Mouse (Mus musculus) stomach, embryonic 14.5 days (tissue): ENCODE results near the gene Zfp174. TPM values are rescaled to one million over a fixed set of nuclear protein-coding genes. Genes with fewer than 3 reads are reported as not detected.

ENCODE experiments used
- ATAC-seq: fragments of 200-750 bp; cut with Nextera tagmentation; 2 replicates; pipeline ENCODE4 v1.8.0; 2017; ENCODE audit warnings: low read depth, moderate TSS enrichment; ENCODE audit not compliant: insufficient number of reproducible peaks, insufficient read depth, low FRiP score
- H3K27ac ChIP-seq: fragments of 300-500 bp; sonication (generic); 2 replicates; pipeline ENCODE4 v1.5.1; 2014; ENCODE audit warnings: mild to moderate bottlenecking, low read length, moderate library complexity, mixed read lengths
- H3K27me3 ChIP-seq: fragments of 300-500 bp; sonication (generic); 2 replicates; pipeline ENCODE4 v1.6.1; 2014; ENCODE audit warnings: low read length, control low read depth, mixed read lengths; ENCODE audit not compliant: control insufficient read depth, insufficient read depth
- H3K36me3 ChIP-seq: fragments of 300-500 bp; sonication (generic); 2 replicates; pipeline ENCODE4 v1.6.1; 2014; ENCODE audit warnings: mild to moderate bottlenecking, control low read depth, low read length, moderate library complexity, mixed read lengths; ENCODE audit not compliant: control insufficient read depth, insufficient read depth
- H3K4me1 ChIP-seq: fragments of 300-500 bp; sonication (generic); 2 replicates; pipeline ENCODE4 v1.6.1; 2014; ENCODE audit warnings: low read length, control low read depth, mixed read lengths; ENCODE audit not compliant: control insufficient read depth, insufficient read depth
- H3K4me2 ChIP-seq: fragments of 300-500 bp; sonication (generic); replicated peaks from 2 replicates; pipeline ENCODE4 v1.6.1; 2014; ENCODE audit warnings: low read depth, low read length, control low read depth
- H3K4me3 ChIP-seq: fragments of 300-500 bp; sonication (generic); 2 replicates; pipeline ENCODE4 v1.5.1; 2014; ENCODE audit warnings: low read depth, low read length, control low read depth
- H3K9ac ChIP-seq: fragments of 300-500 bp; sonication (generic); replicated peaks from 2 replicates; pipeline ENCODE4 v1.6.1; 2014; ENCODE audit warnings: low read depth, mild to moderate bottlenecking, control low read depth, low read length, moderate library complexity, mixed read lengths
- H3K9me3 ChIP-seq: fragments of 300-500 bp; sonication (generic); 2 replicates; pipeline ENCODE4 v1.6.1; 2016; ENCODE audit warnings: low read depth, low read length, control low read depth; ENCODE audit not compliant: control insufficient read depth
- WGBS: fragments of 180-500 bp; shearing (Covaris S2); extraction: QIAGEN DNeasy Blood & Tissue Kit; methylation state at CpG from one replicate; pipeline ENCODE4 v1.1.7; 2014; 5-methylcytosine and 5-hydroxymethylcytosine counted together
- polyA plus RNA-seq: library from polyadenylated mRNA; unstranded; fragments of >200 nt; fragmentation: Nextera tagmentation; extraction: Ambion mirVana; gene quantifications from 2 replicates; pipeline ENCODE4 v1.2.1, GENCODE M21; 2014

Gene Zfp174
- polyA plus RNA-seq, 1 experiment from 2014 or later = 1.7 TPM

DNA sequence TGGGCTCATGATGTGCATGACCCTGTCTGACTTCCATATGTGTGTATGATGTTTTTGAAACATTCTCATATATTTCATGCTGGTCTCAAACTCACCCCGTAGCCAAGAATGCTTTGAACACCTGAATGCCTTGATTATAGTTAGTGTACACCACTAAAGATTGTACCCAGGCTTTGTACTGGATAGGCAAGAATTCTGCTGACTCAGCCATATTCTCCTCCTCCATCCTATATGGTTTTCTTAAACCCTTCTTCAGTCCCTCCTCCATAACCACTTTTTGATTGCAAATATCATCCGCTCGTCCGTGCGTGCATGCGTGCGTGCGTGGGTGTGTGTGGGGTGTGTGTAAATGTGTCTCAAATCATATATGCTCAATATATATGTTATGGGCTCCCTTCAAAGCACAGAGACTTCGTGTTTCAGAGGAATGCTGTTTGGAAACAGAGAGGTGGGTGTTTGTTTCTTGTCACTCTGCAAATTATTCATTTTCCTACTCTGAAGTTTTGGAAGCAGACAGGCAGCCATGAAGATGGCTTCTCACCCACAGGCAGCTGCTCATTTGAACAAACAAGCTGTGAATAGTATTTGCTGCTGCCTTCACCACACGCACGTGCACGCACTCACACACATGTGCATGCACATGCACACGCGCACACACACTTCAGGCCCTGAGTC lies 44.7 kb downstream of the Zfp174 start:
- no peak overlapping the region for H3K9ac ChIP-seq
- ATAC-seq = no peak
- H3K36me3 ChIP-seq = no peaks in the 10 kb centered on the region
- no peaks in the 10 kb centered on the region for H3K4me1 ChIP-seq
- no peak overlapping the region for H3K27ac ChIP-seq
- no peak overlapping the region for H3K4me3 ChIP-seq
- H3K27me3 ChIP-seq = no peaks in the 10 kb centered on the region
- H3K9me3 ChIP-seq = no peaks in the 10 kb centered on the region
- no peak overlapping the region for H3K4me2 ChIP-seq
- 91% methylated on average over 14 of the region's 14 CpGs for WGBS

DNA sequence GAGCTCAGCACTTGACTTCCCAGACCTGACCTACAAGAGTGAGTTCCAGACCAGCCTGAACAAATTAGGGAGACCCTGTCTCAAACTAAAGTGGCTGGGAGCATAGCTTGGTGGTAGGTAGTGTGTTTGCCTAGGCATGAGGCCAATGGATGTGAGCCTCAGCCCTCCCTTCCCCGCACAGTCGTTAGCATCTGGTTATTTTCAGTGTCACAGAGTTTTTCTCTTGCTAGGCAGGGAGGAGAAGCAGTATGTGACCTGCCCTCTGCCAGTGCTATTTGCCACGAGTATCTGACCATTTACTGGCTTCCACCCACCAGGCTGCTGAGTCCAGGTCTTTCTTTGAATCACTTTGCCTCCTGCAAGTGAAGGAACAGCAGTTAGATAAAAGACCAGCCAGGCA lies 46.7 kb downstream of the Zfp174 start:
- Histone ChIP-seq H3K27me3 (no peaks in the 10 kb centered on the region), H3K9ac (no peak overlapping the region), H3K4me3 (no peak overlapping the region), H3K27ac (no peak overlapping the region), H3K4me2 (no peak overlapping the region), H3K36me3 (peaks cover 14% of the 10 kb centered on the region), H3K9me3 (no peaks in the 10 kb centered on the region), H3K4me1 (no peaks in the 10 kb centered on the region)
- 64% methylated on average over 3 of the region's 3 CpGs for WGBS
- ATAC-seq = no peak

DNA sequence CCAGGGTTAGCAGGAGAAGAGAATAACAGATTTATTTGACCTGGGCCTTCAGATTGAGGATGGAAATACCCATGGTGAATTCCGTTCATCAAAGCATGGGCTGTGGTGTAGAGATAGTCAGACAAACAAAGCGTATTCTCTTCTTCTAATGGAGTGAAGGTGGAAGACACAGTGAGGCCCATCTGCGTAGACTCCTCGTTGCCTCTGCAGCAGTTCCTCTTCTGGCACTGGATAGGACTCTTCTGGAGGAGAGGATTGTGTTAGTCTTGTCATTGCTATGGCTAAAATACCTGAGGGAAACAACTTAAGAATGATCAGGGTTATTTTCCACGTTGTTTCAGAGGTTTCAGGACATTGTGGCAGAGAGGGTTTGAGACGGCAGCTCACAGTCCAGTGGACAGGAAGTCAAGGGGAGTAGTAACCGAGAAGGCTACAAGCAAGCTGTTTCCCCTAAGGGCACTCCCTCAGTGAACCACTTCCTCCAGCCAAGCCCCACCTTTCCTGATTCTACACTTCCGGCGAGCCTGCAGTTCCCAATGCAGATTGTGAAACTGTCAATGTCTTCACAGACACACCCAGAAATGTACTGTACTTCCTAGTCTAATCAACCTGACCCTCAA lies 48.2 kb downstream of the Zfp174 start:
- WGBS = 77% methylated on average over 9 of the region's 9 CpGs
- no peak overlapping the region for H3K9ac ChIP-seq
- H3K4me3 ChIP-seq = no peak overlapping the region
- H3K4me1 ChIP-seq = no peaks in the 10 kb centered on the region
- no peak overlapping the region for H3K4me2 ChIP-seq
- no peaks in the 10 kb centered on the region for H3K27me3 ChIP-seq
- ATAC-seq = no peak
- H3K9me3 ChIP-seq = no peaks in the 10 kb centered on the region
- peaks cover 28% of the 10 kb centered on the region for H3K36me3 ChIP-seq
- peak overlapping the region; percentile 17; the same call in 1 of the 2 replicates for H3K27ac ChIP-seq

DNA sequence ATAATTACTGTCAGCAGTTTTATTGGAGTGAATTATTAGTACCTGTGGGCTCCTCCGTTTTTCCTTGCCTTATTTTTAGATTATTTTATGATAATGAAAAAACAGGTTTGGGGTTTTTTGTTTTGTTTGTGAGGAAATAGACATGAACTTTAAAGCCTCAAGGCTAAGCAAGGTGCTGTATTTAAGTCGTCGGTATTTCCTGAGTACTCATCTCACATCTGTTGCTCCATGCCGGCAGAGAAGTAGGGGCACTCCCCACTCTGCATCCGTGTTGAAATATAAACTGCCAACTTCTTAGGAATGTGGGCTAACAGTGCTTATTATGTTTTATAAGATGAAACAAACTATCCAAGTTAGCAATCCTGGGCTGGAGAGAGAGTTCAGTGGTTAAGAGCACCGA lies 49.0 kb downstream of the Zfp174 start:
- WGBS = 82% methylated on average over 6 of the region's 6 CpGs
- ATAC-seq = no peak
- Histone ChIP-seq H3K27me3 (no peaks in the 10 kb centered on the region), H3K4me1 (no peaks in the 10 kb centered on the region), H3K36me3 (peaks cover 34% of the 10 kb centered on the region), H3K9ac (no peak overlapping the region), H3K27ac (no peak overlapping the region), H3K4me3 (no peak overlapping the region), H3K4me2 (no peak overlapping the region), H3K9me3 (no peaks in the 10 kb centered on the region)

DNA sequence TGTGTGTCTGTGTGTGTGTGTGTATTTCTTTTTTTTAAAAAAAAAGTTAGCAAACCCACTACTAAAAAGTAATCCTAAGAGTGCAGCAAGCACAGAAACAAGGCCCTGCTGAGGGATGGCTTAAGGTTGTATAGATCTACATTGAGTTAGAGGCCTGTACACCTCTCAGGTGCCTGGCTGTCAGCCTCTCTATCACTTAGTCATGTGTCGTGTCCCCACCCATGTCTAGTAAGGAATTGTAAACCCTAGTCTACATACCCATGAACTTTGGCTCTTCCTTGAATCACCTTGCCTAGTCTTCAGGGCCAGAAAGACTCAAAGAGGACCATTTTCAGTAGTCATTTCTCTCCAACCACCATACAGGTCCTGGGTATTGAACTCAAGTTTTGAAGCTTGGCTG lies 49.5 kb downstream of the Zfp174 start:
- Histone ChIP-seq H3K4me1 (no peaks in the 10 kb centered on the region), H3K9me3 (no peaks in the 10 kb centered on the region), H3K27ac (no peak overlapping the region), H3K9ac (no peak overlapping the region), H3K27me3 (no peaks in the 10 kb centered on the region), H3K36me3 (peaks cover 39% of the 10 kb centered on the region), H3K4me2 (no peak overlapping the region), H3K4me3 (no peak overlapping the region)
- no peak for ATAC-seq
- 81% methylated on average over 1 of the region's 1 CpGs for WGBS

DNA sequence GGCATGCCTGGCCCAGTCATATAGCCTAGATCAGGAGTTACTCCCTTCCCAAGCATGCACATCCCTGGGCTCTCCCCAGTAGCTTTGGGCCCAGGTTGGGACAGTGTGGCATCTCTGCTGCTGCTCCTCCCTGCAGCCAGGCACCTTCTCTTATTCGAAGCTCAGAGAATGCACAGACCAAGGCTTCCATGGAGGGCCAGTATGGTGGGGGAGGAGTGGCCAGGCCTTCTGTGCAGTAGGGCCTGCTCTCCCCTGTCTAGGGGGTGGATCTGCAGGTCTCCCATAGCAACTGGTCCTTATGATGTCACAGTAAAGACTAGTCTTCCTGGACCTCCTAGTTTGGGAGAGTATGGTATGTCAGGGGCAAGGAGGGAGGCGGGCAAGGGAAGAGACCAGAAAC lies 60.4 kb downstream of the Zfp174 start:
- Histone ChIP-seq H3K9me3 (no peaks in the 10 kb centered on the region), H3K4me2 (no peak overlapping the region), H3K27me3 (no peaks in the 10 kb centered on the region), H3K4me1 (peaks cover 4% of the 10 kb centered on the region; the same call in 1 of the 2 replicates), H3K4me3 (no peak overlapping the region), H3K27ac (no peak overlapping the region), H3K9ac (no peak overlapping the region), H3K36me3 (peaks cover 18% of the 10 kb centered on the region)
- no peak for ATAC-seq
- WGBS = 67% methylated on average over 2 of the region's 2 CpGs

Other genes starting within 250 kb of the Zfp174 start
- gene Mefv, start 129.2 kb upstream of the Zfp174 start, polyA plus RNA-seq = not detected in 2 replicates
- 29.9 and 30.3 TPM in 2 replicates for gene Zfp263, start 103.2 kb upstream of the Zfp174 start, polyA plus RNA-seq
- gene Olfr15, start 16.4 kb upstream of the Zfp174 start, polyA plus RNA-seq = not detected in 2 replicates
- gene Naa60, start 25.1 kb downstream of the Zfp174 start, polyA plus RNA-seq = 49.1 and 53.0 TPM in 2 replicates
- gene Zfp597, start 37.3 kb downstream of the Zfp174 start, polyA plus RNA-seq = 7.0 and 8.1 TPM in 2 replicates
- 1.00 and 3.2 TPM in 2 replicates for gene Gm20695, start 37.4 kb downstream of the Zfp174 start, polyA plus RNA-seq
- gene 1700037C18Rik, start 61.4 kb downstream of the Zfp174 start, polyA plus RNA-seq = 6.2 and 6.6 TPM in 2 replicates
- gene Cluap1, start 61.5 kb downstream of the Zfp174 start, polyA plus RNA-seq = 28.3 and 28.9 TPM in 2 replicates
- 0.83 and 1.2 TPM in 2 replicates for gene Nlrc3, start 129.4 kb downstream of the Zfp174 start, polyA plus RNA-seq
- gene Slx4, start 156.5 kb downstream of the Zfp174 start, polyA plus RNA-seq = 23.1 and 28.1 TPM in 2 replicates
- 5.5 and 12.0 TPM in 2 replicates for gene Dnase1, start 189.7 kb downstream of the Zfp174 start, polyA plus RNA-seq
- gene Trap1, start 230.6 kb downstream of the Zfp174 start, polyA plus RNA-seq = 93.4 and 94.0 TPM in 2 replicates